Mouse (Mus musculus) left cerebral cortex, postnatal 4 days (tissue): Measurements from ENCODE around the gene Cd79a. TPM values are rescaled to one million over a fixed set of nuclear protein-coding genes. Genes with fewer than 3 reads are reported as not detected.
"Not testable (repeated sequence)": the region's sequence is repeated elsewhere in the genome, so short reads cannot be mapped to it uniquely, and the experiment has no call there.

Source experiments
- DNase-seq: peaks from one replicate; pipeline ENCODE4 v3.0.0-alpha.2; 2022
- intact Hi-C: fragments of 180-260 bp; cut with DNase I; formaldehyde crosslinking; loops from one replicate; pipeline ENCODE4 v1.15.1; 2025
- total RNA-seq, 2 experiments: library from RNA; stranded (reverse); gene quantifications; 2 replicates each; pipeline ENCODE4 v1.2.3; 2021

Cd79a gene
- total RNA-seq, 2 experiments from 2014 or later, result 0.24 to 0.52 TPM

DNA sequence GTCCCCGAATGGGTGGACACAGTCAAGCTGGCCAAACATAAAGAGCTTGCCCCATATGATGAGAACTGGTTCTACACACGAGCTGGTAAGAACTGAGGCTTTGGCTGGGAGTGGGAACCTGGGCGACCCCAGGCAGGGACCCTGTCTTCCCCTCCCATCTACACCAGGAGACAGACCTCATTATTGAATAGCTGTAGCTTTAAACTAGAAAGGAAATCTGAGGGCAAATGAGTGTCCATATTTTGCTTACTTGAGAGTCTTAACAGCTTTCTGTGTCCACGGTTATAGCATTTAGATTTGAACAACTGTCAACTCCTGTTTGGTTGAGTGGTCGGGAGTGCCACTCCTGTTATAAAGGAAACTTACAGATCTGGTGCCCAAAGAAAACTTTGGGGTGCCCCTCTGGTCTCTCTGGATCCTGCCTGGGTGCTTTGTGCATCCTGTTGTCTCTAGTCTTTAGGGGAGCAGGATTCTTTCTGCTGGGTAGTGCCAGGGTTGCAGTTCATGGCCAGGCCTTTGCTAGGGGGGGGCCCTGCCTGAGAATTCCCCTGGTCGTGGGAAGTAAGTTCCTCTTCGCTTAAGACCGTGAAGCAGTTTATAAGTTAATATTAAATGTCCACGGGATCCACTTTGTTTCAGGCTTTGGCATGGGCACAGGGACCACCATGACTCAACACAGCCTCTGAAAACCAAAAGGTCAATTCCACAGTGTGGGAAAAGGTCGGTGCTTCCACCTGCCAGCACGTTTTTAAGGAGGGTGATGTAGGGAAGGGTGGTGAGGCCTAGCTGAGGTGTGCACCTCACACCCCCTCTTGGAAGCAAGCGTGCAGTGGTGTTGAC is 11.5 kb upstream of the Cd79a start:
- DNase-seq, result no peak

DNA sequence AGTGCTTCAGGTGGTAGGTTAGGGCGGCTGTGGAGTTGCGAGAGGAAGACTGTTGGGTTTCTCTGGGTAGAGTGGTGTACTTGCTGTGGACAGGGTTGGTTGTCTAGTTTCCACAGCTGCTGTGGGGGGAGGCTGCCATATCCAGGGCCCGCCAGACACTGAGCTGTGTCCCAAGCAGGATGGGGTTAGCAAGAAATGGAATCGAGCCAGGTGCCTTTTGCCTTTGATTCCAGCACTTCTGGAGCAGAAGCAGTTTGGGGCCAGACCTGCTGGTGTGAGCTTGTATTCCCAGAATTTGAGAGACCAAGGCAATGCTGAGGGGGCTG is 10.9 kb upstream of the Cd79a start:
- DNase-seq, result peak; percentile 26
- intact Hi-C loops, result no loop called here

More for the DNA sequence above, 11.5 kb upstream of the Cd79a start:
- intact Hi-C loops, result no loop called here

DNA sequence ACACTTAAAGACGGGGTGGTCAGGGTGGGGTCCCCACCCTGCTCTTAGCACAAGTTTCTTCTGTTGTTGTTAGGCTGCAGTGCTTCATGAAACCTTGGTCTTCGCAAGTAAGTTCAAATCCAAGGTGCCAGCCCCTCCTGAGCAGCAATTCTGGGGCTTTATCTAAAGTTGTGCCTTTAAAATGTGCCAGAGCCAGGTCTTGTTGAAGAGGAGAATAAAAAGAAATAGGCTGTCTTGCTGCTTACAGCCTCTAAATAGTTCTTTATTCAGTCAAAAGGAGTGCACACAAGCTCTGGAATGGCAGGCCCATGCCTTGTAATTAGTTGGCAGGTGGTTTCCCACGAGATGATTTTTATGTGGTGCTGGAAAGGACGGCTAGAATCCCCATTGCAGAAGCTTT is 10.1 kb upstream of the Cd79a start:
- intact Hi-C loops, result no loop called here
- DNase-seq, result no peak

DNA sequence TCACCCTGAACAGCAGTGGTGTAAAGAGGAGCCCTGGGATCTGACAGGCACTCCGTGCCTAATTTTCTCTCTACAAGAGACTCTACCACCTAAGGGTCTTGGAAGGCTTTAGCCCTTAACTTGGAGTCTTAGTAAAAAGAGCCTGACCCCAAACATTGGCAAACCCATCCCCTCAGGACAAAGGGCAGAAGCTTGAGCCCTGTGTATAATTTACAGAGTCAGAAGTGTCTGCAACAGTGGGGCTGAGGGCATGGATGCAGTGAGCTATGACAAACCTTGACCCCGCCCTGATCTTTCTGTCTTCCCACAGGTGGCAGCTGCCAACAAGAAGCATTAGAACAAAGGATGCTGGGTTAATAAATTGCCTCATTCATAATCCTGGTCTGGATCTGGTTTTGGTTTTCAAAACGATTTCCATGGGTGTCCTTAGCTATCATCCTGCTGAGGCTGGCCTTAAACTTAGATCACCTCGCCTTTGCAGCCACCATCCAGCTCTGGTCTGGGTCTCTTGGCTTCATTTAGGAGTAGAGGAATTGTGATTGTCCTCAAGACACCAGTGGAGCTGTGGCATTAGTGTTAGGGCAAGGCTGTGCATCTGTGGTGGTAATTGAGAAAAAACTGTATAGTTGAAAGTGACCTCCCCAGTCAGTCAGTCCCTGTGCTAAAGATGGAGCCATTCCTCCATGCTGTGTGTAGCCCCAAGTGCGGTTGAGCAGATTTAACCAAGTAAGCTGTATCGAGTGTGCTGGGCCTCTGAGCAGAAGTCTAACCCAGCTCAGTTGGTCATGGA is 7.6 kb upstream of the Cd79a start:
- no peak for DNase-seq
- intact Hi-C loops, result loop anchor here (5.0 kb wide), 1 partner anchor 78 kb away; no protein-coding TSS in a partner anchor

DNA sequence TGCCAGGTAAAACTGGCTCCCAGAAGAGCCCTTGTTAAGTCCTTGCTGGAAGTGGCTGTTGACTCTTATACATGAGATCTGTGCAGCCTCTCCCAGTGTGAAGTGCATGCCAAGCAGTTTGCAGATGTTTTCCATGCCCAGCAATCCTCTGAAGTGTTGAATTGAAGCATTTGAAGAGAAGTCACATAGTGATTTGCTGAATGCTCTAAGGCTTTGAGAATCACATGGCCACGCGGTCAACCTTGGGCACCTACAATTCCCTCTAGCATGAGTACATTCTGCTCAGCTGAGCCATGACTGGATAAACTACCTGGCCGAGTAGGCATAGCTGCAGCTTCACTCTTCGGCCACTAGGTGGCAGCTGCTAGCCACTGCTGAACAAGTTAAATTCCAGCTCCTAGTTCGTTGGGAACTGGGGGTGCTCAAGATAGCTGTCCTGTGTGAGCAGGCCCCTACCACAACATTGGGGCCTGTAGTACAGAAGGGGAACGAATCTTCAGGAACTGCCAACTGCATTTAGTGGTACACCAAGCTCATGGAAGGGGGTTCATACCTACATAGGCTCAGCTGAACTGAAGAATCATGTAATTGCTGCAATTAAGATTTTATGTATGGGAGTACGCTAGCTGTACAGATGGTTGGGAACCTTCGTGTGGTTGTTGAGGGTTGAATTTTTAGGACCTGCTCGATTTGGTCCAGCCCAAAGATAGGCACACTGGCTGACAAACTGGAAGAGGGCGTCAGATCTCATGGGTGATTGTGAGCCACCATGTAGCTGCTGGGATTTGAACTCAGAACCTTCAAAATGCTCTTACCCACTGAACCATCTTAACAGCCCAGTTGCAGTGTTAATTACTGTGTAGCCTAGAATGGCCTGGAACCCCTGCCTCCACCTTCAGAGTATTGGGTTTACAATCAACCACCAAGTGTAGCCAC is 6.6 kb upstream of the Cd79a start:
- intact Hi-C loops, result loop anchor here (5.0 kb wide), 1 partner anchor 77 kb away; no protein-coding TSS in a partner anchor
- peak; percentile 71 for DNase-seq

DNA sequence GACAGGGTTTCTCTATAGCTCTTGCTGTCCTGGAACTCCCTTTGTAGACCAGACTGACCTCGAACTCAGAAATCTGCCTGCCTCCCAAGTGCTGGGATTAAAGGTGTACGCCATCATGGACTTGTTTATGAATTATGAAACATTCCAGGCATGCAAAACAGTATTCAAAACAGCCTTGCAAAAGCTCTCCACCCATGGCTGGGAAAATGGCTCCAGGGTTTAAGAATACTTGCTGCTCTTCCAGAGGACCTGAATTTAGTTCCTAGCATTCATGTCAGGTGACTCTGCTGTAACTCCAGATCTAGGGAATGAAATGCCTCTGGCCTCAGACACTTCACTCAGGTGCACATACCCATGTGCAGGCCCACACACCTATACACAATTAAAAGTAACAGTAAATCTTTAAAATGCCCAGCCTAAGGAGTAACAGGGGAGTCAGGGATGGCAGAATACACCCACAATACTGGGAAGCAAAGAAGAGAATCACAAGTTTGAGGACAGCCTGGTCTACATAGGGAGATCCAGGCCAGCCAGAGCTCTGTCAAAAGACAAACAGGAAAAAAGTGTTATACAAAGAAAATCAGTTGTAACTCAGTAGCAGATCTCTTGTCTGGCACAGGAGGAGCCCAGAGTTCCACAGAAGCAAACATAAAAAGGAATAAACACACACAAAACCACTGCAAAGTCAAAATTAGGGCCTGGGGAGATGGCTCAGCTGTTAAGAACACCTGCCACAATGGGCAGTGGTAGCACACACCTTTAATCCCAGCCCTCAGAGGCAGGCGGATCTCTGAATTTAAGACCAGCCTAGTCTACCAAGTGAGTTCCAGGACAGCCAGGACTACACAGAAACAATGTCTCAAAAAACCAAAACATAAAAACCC is 5.7 kb upstream of the Cd79a start:
- no peak for DNase-seq
- intact Hi-C loops, result loop anchor here (5.0 kb wide), 1 partner anchor 76 kb away; no protein-coding TSS in a partner anchor

DNA sequence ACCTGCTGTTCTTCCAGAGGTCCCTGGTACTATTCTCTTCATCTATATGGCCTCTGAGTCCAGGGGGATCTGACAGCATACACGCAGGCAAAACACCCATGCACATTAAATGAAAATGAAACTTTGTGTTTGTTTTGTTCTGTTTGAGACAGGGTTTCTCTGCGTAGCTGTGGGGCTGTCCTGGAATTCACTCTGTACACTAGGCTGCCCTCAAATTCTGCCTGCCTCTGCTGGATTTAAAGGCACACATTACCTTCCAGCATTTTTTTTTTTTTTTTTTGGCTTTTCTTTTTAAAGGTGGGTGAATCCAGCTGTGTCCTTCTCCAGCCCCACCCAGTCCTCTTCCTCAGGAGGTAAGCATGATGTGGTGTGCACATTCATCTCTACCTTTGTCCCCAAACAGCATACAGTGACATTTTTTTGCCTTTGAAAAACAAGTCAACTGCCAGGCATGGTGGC is 5.0 kb upstream of the Cd79a start:
- no peak for DNase-seq
- intact Hi-C loops, result loop anchor here (5.0 kb wide), 1 partner anchor 75 kb away; no protein-coding TSS in a partner anchor

DNA sequence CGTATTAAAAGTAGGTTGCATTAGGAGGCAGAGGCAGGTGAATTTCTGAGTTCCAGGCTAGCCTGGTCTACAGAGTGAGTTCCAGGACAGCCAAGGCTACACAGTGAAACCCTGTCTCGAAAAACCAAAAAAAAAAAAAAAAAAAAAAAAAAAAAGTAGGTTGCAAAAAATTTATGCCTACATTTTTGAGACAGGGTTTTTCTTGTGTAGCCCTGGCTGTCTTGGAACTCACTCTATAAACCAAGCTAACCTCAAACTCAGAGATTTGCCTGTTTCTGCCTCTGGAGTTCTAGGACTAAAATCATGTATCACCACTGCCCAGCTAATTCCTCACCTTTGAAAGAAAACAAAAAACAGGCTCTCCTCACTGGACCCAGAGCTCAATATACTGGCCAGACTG is 1.4 kb upstream of the Cd79a start:
- intact Hi-C loops, DNase-seq: not testable (repeated sequence)

DNA sequence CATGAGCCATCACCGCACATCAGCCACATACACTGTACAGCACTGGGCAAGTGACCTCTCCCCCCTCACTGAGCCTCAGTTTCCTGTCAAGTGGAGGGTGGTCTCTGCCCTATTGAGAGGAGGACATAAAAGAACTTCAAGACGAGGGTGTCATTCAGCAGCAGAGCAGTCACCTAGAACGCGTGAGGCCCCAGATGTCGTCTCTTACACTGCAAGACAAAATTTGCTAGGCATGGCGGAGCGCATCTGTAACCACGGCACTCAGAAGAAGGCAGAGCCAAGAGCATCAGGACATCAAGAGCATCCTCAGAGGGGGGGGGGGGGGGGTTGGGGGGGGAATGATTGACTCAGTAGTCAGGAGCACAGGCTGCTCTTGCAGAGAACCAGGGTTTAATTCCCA is 912 bp upstream of the Cd79a start:
- intact Hi-C loops, result no loop called here
- DNase-seq, result no peak

DNA sequence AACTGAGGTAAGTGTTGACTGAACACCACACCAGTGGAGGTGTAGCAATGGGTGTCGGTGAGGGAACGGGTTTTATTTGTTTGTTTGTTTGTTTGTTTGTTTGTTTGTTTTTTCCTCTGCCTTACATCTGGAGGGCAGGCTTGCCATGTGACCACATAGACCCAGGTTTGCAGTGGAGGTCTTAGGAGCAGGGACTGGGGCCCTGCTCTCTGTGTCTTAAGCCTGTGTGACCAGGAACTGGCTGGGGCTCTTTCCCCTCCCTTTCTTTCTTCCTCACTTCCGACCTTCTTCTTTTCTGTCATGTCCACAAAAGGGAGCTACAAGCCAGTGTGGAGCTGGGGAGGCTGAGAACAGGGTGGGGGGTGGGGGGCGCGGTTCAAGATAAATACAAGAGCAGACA is 778 bp downstream of the Cd79a start:
- intact Hi-C loops, result no loop called here

DNA sequence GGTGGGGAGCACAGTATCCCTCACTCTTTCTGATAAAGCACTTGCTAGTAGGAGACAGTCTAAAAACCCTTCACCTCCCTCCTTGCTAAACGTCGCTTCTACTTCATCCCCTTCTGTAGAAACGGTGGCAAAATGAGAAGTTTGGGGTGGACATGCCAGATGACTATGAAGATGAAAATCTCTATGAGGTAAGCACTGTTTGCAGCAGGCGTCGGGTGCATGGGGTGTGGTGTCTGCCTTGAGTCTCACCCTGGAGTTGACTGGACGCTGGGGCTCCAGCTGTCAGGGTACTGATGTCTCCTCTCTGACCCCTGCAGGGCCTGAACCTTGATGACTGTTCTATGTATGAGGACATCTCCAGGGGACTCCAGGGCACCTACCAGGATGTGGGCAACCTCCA is 3.9 kb downstream of the Cd79a start:
- intact Hi-C loops, result no loop called here
- no peak for DNase-seq

More for the DNA sequence above, 778 bp downstream of the Cd79a start:
- no peak for DNase-seq

DNA sequence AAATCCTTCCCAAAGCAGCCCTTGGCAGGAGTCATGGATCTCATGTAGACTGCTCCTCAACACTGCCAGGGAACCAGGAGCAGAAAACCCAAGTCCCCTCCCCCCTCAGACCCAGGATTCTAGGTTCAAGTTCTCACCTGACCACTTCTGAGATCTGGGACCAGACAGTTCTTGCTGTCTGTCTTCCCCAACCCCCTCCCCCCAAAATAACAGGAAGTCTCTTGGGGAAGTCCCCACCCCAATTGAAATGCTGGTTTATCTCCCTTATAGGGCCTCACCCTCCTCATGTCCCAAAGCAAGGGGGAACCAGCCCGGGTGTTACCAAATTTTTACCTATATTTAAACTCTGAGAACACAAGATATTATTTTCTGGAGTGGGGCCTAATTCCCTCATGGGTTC is 4.7 kb downstream of the Cd79a start:
- intact Hi-C loops, result no loop called here
- DNase-seq, result no peak

DNA sequence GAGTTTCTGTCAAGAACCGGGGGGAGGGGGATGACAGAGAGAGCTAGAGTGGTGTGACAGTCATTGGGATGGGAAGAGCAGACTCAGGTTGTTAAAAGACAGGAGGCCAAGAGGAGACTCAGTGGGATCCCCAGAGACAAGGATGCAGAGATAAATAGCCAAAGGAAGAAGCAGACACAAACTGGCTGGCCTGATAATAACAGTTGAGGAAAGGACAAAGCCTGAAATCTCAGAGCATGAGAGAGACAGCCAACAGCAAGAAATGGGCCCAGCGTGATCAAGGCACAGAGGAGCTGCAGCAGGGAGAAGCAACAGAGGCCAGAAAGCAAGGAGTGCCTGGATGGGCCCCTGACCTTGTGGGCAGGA is 5.1 kb downstream of the Cd79a start:
- no peak for DNase-seq
- intact Hi-C loops, result no loop called here

DNA sequence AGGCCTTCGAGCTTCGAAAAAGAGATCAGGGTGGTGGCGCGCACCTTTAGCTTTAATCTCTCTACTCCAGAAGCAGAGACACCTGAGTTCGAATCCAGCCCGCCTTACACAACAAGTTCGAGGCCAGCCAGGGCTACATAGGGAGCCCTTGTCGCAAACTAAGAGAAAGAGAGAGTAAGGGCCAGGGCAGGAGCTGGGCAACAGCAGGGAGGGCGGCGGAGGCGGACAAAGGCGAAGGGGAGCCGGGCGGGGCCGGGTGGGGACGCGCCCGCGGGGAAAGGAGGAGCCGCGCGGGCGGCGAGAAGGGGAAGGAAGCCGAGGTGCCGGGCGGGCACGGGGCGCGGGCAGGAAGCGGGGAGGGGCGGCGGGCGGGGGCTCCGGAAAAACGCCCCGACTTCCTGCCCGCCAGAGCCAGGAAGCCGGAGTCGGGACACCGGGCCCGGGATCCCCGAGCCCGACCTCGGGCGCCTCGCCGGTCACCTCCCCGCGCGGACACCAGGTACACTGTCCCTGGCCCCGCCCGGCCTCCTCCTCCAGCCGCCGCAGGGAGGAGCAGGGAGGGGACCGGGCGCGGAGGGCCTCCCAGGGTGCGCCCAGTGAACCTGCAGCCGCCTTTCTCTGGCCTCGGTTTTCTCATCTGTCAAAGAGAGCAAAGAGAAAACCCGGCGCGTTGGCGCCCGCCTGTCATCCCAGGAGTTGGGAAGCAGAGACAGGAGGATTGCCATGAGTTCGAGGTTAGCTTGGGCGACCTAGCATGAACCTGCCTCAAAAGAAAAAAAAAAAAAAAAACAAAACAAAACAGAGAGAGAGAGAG is 5.7 kb downstream of the Cd79a start, which contains the start of gene Arhgef1:
TSS of gene Arhgef1 (plus strand) at position 283 of the 814 bp plus-strand sequence.
- intact Hi-C loops, result no loop called here
- DNase-seq, result peak; percentile 35

DNA sequence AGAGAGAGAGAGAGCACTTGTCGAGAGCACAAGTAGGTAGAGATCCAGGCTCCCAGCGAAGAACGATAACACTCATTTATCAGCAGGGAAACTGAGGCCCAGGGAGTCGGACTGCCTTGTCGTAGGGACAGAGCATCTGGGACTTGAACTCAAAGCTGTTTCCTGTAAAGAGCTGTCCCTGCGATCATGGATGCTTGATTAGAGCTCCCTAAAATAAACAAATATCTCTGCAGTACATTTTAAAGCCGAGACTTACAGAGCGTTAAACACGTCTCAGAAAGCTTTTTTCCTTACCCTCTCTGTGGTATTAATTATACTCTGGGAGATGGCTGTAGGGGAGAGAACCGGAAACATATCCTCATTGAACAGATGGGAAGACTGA is 6.3 kb downstream of the Cd79a start:
- DNase-seq, result no peak
- intact Hi-C loops, result no loop called here

DNA sequence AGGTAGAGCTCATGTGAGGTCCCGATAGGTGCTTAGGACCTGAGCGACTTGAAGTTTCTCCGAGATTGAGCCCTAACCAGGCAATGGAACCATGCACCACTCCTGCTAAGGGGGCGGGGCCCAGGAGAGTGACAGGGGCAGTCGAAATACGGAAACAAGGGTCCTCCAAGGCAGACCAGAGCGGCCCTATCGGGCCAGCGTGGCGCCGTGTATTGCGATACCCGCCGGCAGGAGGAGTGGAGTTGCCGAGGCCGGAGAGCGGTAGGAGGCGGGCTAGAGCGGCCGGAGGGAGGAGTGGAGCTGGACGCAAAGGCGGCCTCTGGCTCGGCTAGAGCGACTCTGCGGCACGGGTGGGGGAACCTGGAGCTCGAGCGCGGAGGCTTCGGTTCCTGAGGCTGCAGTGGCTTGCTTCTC is 6.9 kb downstream of the Cd79a start:
- intact Hi-C loops, result no loop called here
- DNase-seq, result peak; percentile 98

DNA sequence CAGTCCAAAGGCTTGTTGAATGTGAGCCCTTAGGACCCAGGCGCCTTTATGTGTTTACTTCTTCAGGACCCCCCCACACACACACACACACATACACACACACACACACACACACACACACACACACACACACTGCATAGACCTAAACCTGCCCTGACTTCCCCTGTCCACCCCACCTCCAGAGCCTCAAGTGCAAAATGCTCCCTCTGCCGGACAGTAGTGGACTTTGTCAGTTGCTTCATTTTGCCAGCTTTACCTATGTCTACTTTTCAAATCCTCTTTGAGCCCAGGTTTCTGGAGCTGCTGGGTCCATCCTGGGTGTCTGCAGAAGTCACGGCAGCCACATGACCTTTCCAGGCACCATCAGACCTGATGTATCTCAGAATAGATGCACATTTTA is 7.8 kb downstream of the Cd79a start:
- intact Hi-C loops, result no loop called here
- peak; percentile 67 for DNase-seq

DNA sequence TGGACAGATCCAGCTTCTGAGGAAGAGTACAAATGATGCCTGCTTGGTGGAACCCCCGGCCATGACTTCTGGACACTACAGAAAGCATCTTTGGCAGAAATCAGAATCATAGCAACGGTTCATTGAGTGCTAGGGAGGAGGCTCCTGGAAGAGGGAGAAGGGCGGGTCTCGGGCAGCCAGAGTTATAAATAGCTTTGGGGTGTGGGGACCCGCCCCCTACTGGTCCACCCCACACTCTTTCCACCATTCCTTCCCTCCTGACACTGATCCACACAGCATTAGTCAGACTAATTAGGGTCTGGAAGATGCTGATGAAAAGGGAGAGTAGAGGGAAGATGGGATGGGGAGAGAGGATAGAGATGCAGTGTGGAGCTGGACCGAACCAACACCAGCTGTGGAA is 9.4 kb downstream of the Cd79a start:
- intact Hi-C loops, result no loop called here
- DNase-seq, result no peak

DNA sequence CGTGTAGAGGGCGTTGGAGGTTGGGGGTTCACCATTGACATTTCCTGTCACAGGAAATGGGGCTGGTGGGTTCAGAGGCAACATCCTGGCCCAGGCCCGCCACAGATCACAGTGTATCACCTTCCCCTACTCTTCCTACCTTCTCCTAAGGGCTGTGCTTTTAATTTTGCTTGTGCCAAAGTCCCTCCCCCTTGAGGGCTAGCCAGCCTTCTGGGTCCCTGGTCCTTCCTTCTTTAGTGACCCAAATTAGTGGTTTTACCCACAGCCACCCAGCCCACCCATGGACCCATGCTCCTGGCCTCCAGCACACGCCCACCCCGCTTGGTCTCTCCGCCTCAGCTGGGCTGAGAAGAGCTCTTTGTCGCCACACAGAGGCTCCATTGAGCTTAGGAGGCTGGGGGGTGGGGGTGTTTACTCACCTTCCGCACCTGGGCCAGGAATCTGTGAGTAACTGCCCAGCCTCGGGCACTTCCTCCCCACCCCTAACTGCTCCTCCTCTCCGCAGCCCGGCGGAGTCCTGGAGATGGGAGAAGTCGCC is 10.1 kb downstream of the Cd79a start:
- intact Hi-C loops, result no loop called here
- DNase-seq, result no peak
